8 mouse cellular contexts compared by ENCODE assay signal in genomic region chr17:67133440-67134103, GRCm38 (mm10).
A peak's percentile ranks its signal among the peaks of the same experiment; 100 is the strongest.
DNase-seq lines count a peak whose midpoint lies in the region; ATAC-seq and TF ChIP-seq lines count a peak whose summit lies in the region.

No protein-coding gene starts in this region.

- TF ChIP-seq POLR2A in liver, adult 2 months (IDR thresholded peaks at IDR 0.05; ENCODE audit: extremely low read depth, insufficient read depth, low read length) = no peak
- no peak for TF ChIP-seq POLR2A in cortical plate, adult 2 months (IDR thresholded peaks at IDR 0.05; ENCODE audit: extremely low read depth, insufficient read depth, low read length)

- no peak for TF ChIP-seq CTCF in liver, adult 2 months (IDR thresholded peaks at IDR 0.05; ENCODE audit: low read depth, low read length)
- TF ChIP-seq CTCF in cortical plate, adult 2 months (IDR thresholded peaks at IDR 0.05; ENCODE audit: extremely low read depth, insufficient read depth, low read length) = no peak

- H3K36me3 ChIP-seq in liver, adult 2 months (ENCODE audit: control insufficient read depth, insufficient read depth, low read length) = no peaks in the 10 kb centered on the region
- no peaks in the 10 kb centered on the region for H3K36me3 ChIP-seq in liver, embryonic 11.5 days (ENCODE audit: control insufficient read depth, insufficient read depth, low read length)
- H3K36me3 ChIP-seq in limb, embryonic 15.5 days = no peaks in the 10 kb centered on the region

- H3K79me2 ChIP-seq in liver, adult 2 months (ENCODE audit: control insufficient read depth, insufficient read depth, low read length) = no peaks in the 10 kb centered on the region

- peaks cover 2% of the 10 kb centered on the region; the same call in 1 of the 2 replicates for H3K27me3 ChIP-seq in liver, adult 2 months (ENCODE audit: control insufficient read depth, insufficient read depth, low read length)
- no peaks in the 10 kb centered on the region for H3K27me3 ChIP-seq in liver, embryonic 11.5 days (replicated peaks; ENCODE audit: control insufficient read depth, insufficient read depth, low read length)
- no peaks in the 10 kb centered on the region for H3K27me3 ChIP-seq in limb, embryonic 15.5 days

- WGBS in liver, adult 2 months = 55% methylated on average over 13 of the region's 13 CpGs
- 50% methylated on average over 13 of the region's 13 CpGs for WGBS in liver, embryonic 11.5 days
- WGBS in limb, embryonic 15.5 days = 20% methylated on average over 13 of the region's 13 CpGs

- no peak overlapping the region for H3K4me2 ChIP-seq in liver, embryonic 11.5 days
- peak overlapping the region; percentile 25 for H3K4me2 ChIP-seq in limb, embryonic 15.5 days

- H3K9ac ChIP-seq in liver, adult 2 months (ENCODE audit: low read depth, low read length) = no peak overlapping the region
- H3K9ac ChIP-seq in liver, embryonic 11.5 days (ENCODE audit: low read depth, low read length) = no peak overlapping the region
- no peak overlapping the region for H3K9ac ChIP-seq in limb, embryonic 15.5 days

- peak; percentile 28 for DNase-seq in liver, adult 2 months (ENCODE audit: extremely low read depth, low read depth, low spot score)
- DNase-seq in liver, embryonic 11.5 days (ENCODE audit: low spot score) = no peak
- DNase-seq in heart, adult 18-20 months = peak; percentile 88 to 89
- DNase-seq in kidney, adult 11 months = peak; percentile 45
- peak; percentile 43 for DNase-seq in right cerebral cortex, postnatal 14 days
- no peak for DNase-seq in ovary, postnatal 10 days (ENCODE audit: low spot score)

- no peak overlapping the region for H3K4me3 ChIP-seq in liver, adult 2 months (ENCODE audit: insufficient read depth, low read depth, low read length)
- no peak overlapping the region for H3K4me3 ChIP-seq in liver, embryonic 11.5 days (ENCODE audit: low read depth, low read length)
- no peak overlapping the region for H3K4me3 ChIP-seq in cortical plate, adult 2 months (ENCODE audit: insufficient read depth, low read length)
- no peak overlapping the region for H3K4me3 ChIP-seq in limb, embryonic 15.5 days

- H3K4me1 ChIP-seq in liver, adult 2 months (ENCODE audit: control insufficient read depth, insufficient read depth, low read length) = peaks cover 5% of the 10 kb centered on the region; the same call in 1 of the 2 replicates
- H3K4me1 ChIP-seq in liver, embryonic 11.5 days (replicated peaks; ENCODE audit: control insufficient read depth, insufficient read depth, low read length) = no peaks in the 10 kb centered on the region
- peaks cover 3% of the 10 kb centered on the region; the same call in 1 of the 2 replicates for H3K4me1 ChIP-seq in cortical plate, adult 2 months (ENCODE audit: control insufficient read depth, insufficient read depth, low read length)
- H3K4me1 ChIP-seq in limb, embryonic 15.5 days = peaks cover 14% of the 10 kb centered on the region

- peak overlapping the region; percentile 47; the same call in 1 of the 2 replicates for H3K27ac ChIP-seq in liver, adult 2 months (replicated peaks; ENCODE audit: insufficient read depth, low read depth, low read length)
- no peak overlapping the region for H3K27ac ChIP-seq in liver, embryonic 11.5 days (ENCODE audit: low read depth, low read length)
- peak overlapping the region; percentile 3; the same call in 1 of the 2 replicates for H3K27ac ChIP-seq in cortical plate, adult 2 months (ENCODE audit: insufficient read depth, low read length)
- peak overlapping the region; percentile 65 for H3K27ac ChIP-seq in limb, embryonic 15.5 days

- no peak for ATAC-seq in liver, embryonic 11.5 days (replicated peaks; ENCODE audit: low FRiP score)
- ATAC-seq in limb, embryonic 15.5 days (ENCODE audit: insufficient number of reproducible peaks, low FRiP score, low TSS enrichment, low read depth) = peak; percentile 74; the same call in 1 of the 2 replicates

- no peaks in the 10 kb centered on the region for H3K9me3 ChIP-seq in liver, embryonic 11.5 days (ENCODE audit: control insufficient read depth, low read length)
- no peaks in the 10 kb centered on the region for H3K9me3 ChIP-seq in limb, embryonic 15.5 days

Comparison
In these comparisons a context has a peak if more than half of its experiments do, and no peak if none do; other contexts are left out.
1. DNase-seq: peak in liver, adult 2 months (single experiment), heart, adult 18-20 months (2 of 2), kidney, adult 11 months (single experiment) and right cerebral cortex, postnatal 14 days (single experiment); none in liver, embryonic 11.5 days (single experiment) and ovary, postnatal 10 days (single experiment).